Mouse (Mus musculus) bone marrow, adult 2 months (tissue): ENCODE measurements around the gene Stim1.

ENCODE experiments used
- CTCF ChIP-seq: fragments of 200-500 bp; IDR thresholded peaks from 2 replicates; pipeline ENCODE4 v1.5.1; 2011; ENCODE audit warnings: low read length, control low read depth; ENCODE audit not compliant: control insufficient read depth, insufficient read depth
- POLR2A ChIP-seq: fragments of 200-500 bp; IDR thresholded peaks from 2 replicates; pipeline ENCODE4 v1.6.1; 2011; ENCODE audit warnings: low read depth, mild to moderate bottlenecking, control low read depth, low read length, borderline replicate concordance; ENCODE audit not compliant: control insufficient read depth

DNA sequence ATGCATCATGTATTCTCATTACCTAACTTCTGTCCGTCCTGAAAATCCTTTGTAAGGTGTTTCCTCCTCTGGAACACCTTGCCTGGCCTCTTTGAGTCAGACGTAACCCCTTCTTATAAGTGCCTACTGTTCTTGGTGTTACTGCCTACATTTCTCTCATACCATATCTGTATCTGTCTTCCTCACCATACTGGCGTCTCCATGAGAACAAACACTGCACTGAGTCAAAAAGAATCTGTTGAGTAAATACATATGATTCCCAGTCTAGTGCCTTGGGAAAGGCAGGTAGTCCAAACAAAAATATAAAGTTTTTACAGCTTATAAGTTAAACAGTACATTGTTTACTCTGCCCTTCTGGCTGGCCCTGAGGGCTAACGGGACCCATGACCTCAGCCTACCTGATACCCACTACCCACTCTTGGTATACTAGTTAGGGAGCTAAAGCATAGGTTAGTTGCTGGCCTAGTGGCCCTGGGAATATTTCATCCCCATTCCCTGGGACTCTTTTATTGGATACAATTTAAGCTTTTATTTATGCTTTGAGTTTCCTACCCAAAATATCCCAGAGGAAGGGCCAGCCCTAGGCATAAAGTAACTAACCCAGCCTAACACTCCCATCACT lies 39.4 kb upstream of the Stim1 start:
- no peak for TF ChIP-seq POLR2A
- TF ChIP-seq CTCF, result no peak
